Mouse (Mus musculus) lung, adult 2 months (tissue): ENCODE results near the gene Arl4d.

ENCODE experiments used
- CTCF ChIP-seq: fragments of 200-500 bp; IDR thresholded peaks from 2 replicates; pipeline ENCODE4 v1.5.1; 2011; ENCODE audit warnings: mild to moderate bottlenecking, low read length, control low read depth; ENCODE audit not compliant: insufficient read depth
- POLR2A ChIP-seq: fragments of 200-500 bp; IDR thresholded peaks from 2 replicates; pipeline ENCODE4 v1.6.1; 2011; ENCODE audit warnings: low read depth, mild to moderate bottlenecking, control low read depth, low read length, borderline replicate concordance; ENCODE audit errors: extremely low read depth

DNA sequence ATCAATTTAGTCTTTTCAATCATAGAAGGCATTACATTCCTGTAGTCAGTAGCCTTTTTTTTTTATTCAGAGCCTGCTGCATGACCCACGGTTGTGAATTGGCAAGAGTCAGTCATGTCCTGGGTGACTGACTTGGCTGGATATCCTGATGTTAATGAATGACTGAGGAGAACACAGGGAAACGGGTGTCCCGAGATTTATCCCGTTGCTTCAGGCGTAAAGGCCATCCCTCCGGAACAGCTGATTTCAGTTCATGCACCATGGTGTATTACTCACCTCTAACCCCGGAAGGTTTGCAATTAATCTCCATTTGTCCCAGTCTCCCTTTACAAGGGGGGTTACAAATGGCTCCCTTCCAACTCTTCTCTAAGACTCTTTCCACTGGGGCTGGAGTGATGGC, 48.7 kb downstream of the Arl4d start:
- TF ChIP-seq POLR2A (no peak), CTCF (no peak)
